ENCODE assay signal across 9 mouse cellular contexts in the genomic region with DNA sequence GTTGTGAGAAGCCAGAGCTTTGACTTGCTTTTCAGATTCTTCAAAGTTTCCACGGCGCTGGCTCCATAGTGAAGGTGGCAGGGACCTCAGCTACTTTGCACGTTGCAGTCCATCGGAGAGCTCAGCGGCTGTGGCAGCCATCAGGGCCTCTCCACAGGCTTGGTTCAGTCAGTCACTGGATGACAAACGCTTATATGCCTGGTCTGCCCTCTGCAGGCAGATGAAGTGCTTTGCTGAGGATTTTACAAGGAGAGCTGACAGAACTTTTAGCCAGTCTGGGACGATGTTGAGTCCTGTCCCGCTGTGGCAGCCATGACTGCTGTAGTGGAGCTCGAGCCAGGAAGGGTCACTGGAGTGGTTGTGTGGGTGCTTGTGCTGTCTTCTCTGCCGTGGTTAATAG.
DNase-seq lines count a peak whose midpoint lies in the region; ATAC-seq and TF ChIP-seq lines count a peak whose summit lies in the region.
"Had no signal": no experiment of that assay in that cellular context is flagged by ENCODE, and none has a peak within 500 bp of the region (broad histone marks: within the 10 kb centered on the region; RNA-seq: fewer than 3 reads in every experiment).

No protein-coding gene starts in this region.

- H3K36me3 ChIP-seq in heart, adult 2 months (ENCODE audit: control insufficient read depth, insufficient read depth, low read length), result no peaks in the 10 kb centered on the region
- H3K36me3 ChIP-seq in hindbrain, embryonic 11.5 days (ENCODE audit: control insufficient read depth, insufficient read depth, low read length), result peaks cover 5% of the 10 kb centered on the region; the same call in 1 of the 2 replicates
- peaks cover 6% of the 10 kb centered on the region for H3K36me3 ChIP-seq in heart, embryonic 11.5 days (ENCODE audit: control insufficient read depth, insufficient read depth, low read length)

- no peaks in the 10 kb centered on the region for H3K4me1 ChIP-seq in heart, adult 2 months (ENCODE audit: control insufficient read depth, insufficient read depth, low read length)
- no peaks in the 10 kb centered on the region for H3K4me1 ChIP-seq in hindbrain, embryonic 11.5 days (replicated peaks; ENCODE audit: control insufficient read depth, insufficient read depth, low read length)
- H3K4me1 ChIP-seq in heart, embryonic 11.5 days (ENCODE audit: control insufficient read depth, insufficient read depth, low read length), result no peaks in the 10 kb centered on the region; the same call in 1 of the 2 replicates
- H3K4me1 ChIP-seq: limb, embryonic 12.5 days had no signal

- H3K4me2 ChIP-seq in hindbrain, embryonic 11.5 days (replicated peaks; ENCODE audit: low read depth, low read length), result no peak overlapping the region
- H3K4me2 ChIP-seq in heart, embryonic 11.5 days, result no peak overlapping the region
- H3K4me2 ChIP-seq: limb, embryonic 12.5 days had no signal

- H3K27me3 ChIP-seq in heart, adult 2 months (ENCODE audit: control insufficient read depth, insufficient read depth, low read length), result no peaks in the 10 kb centered on the region
- H3K27me3 ChIP-seq in hindbrain, embryonic 11.5 days (ENCODE audit: control insufficient read depth, insufficient read depth, low read length), result no peaks in the 10 kb centered on the region
- no peaks in the 10 kb centered on the region for H3K27me3 ChIP-seq in heart, embryonic 11.5 days (ENCODE audit: control insufficient read depth, insufficient read depth, low read length)
- H3K27me3 ChIP-seq: limb, embryonic 12.5 days had no signal

- no peak for ATAC-seq in hindbrain, embryonic 11.5 days (ENCODE audit: low FRiP score)
- no peak for ATAC-seq in heart, embryonic 11.5 days (replicated peaks; ENCODE audit: insufficient number of reproducible peaks, low FRiP score, low TSS enrichment)

- 62% methylated on average over 10 of the region's 10 CpGs for WGBS in heart, adult 2 months
- 64% methylated on average over 10 of the region's 10 CpGs for WGBS in hindbrain, embryonic 11.5 days
- WGBS in heart, embryonic 11.5 days (ENCODE audit: insufficient replicate concordance), result 64% methylated on average over 10 of the region's 10 CpGs

- H3K9ac ChIP-seq in heart, adult 2 months (ENCODE audit: low read depth, low read length), result no peak overlapping the region
- no peak overlapping the region for H3K9ac ChIP-seq in hindbrain, embryonic 11.5 days (ENCODE audit: low read depth, low read length)
- H3K9ac ChIP-seq in heart, embryonic 11.5 days (ENCODE audit: low read depth, low read length), result no peak overlapping the region
- H3K9ac ChIP-seq: limb, embryonic 12.5 days had no signal

- H3K4me3 ChIP-seq in heart, adult 2 months, result no peak overlapping the region
- H3K4me3 ChIP-seq in hindbrain, embryonic 11.5 days (ENCODE audit: low read depth, low read length), result no peak overlapping the region
- no peak overlapping the region for H3K4me3 ChIP-seq in heart, embryonic 11.5 days (ENCODE audit: low read depth, low read length)
- H3K4me3 ChIP-seq: limb, embryonic 12.5 days had no signal

- TF ChIP-seq EP300 in heart, adult 2 months (IDR thresholded peaks at IDR 0.05; ENCODE audit: insufficient read depth, low read depth, low read length), result no peak

- TF ChIP-seq POLR2A in heart, adult 2 months (IDR thresholded peaks at IDR 0.05; ENCODE audit: insufficient read depth, low read depth, low read length), result no peak

- H3K27ac ChIP-seq in heart, adult 2 months, result no peak overlapping the region
- no peak overlapping the region for H3K27ac ChIP-seq in hindbrain, embryonic 11.5 days (ENCODE audit: low read depth, low read length)
- no peak overlapping the region for H3K27ac ChIP-seq in heart, embryonic 11.5 days (ENCODE audit: low read depth, low read length)
- H3K27ac ChIP-seq: limb, embryonic 12.5 days had no signal

- TF ChIP-seq CTCF in heart, adult 2 months (IDR thresholded peaks at IDR 0.05), result peak; percentile 51

- H3K79me2 ChIP-seq in heart, adult 2 months (replicated peaks; ENCODE audit: control insufficient read depth, insufficient read depth, low read length), result no peaks in the 10 kb centered on the region

- DNase-seq in heart, adult 2 months, result no peak
- DNase-seq in heart, adult 9 months (ENCODE audit: low spot score in 2 of 2), result no peak
- DNase-seq in retina, postnatal 1 day, result peak; percentile 48
- no peak for DNase-seq in retina, embryonic 14.5 days (ENCODE audit: low spot score)
- DNase-seq in hindbrain, embryonic 11.5 days (ENCODE audit: low spot score), result peak; percentile 43
- peak; percentile 33 for DNase-seq in retina, postnatal 7 days (ENCODE audit: low read depth, low spot score)
- DNase-seq in gastrocnemius, postnatal 4 days (ENCODE audit: low spot score in 2 of 2), result no peak

- H3K9me3 ChIP-seq in hindbrain, embryonic 11.5 days (ENCODE audit: control insufficient read depth, low read length), result no peaks in the 10 kb centered on the region
- H3K9me3 ChIP-seq in heart, embryonic 11.5 days (replicated peaks; ENCODE audit: control insufficient read depth, low read length), result no peaks in the 10 kb centered on the region
- H3K9me3 ChIP-seq: limb, embryonic 12.5 days had no signal

- intact Hi-C loops in heart, adult 2 months (cut with DNase I), result no loop called here

Comparison
In these comparisons a context has a peak if more than half of its experiments do, and no peak if none do; other contexts are left out.
1. DNase-seq: peak in retina, postnatal 1 day (single experiment), hindbrain, embryonic 11.5 days (single experiment) and retina, postnatal 7 days (single experiment); none in heart, adult 2 months (0 of 2), heart, adult 9 months (0 of 2), retina, embryonic 14.5 days (single experiment) and gastrocnemius, postnatal 4 days (0 of 2).